Mouse (Mus musculus) brain, embryonic 18.5 days (tissue): Measurements from ENCODE around the gene Usp7.
A peak's percentile ranks its signal among the peaks of the same experiment; 100 is the strongest.

Experiments
- DNase-seq: peaks from one replicate; pipeline ENCODE4 v3.0.0-alpha.2; 2012; ENCODE audit warnings: low read depth, low spot score

The Usp7 gene

GRCm38 (mm10) chr16:8791949-8792557 is at the start of gene Usp7:
Usp7 (minus strand) TSS chr16:8792308.
- DNase-seq = no peak

GRCm38 (mm10) chr16:8840557-8840956 is 48.4 kb upstream of the Usp7 start:
- DNase-seq = no peak

DNA sequence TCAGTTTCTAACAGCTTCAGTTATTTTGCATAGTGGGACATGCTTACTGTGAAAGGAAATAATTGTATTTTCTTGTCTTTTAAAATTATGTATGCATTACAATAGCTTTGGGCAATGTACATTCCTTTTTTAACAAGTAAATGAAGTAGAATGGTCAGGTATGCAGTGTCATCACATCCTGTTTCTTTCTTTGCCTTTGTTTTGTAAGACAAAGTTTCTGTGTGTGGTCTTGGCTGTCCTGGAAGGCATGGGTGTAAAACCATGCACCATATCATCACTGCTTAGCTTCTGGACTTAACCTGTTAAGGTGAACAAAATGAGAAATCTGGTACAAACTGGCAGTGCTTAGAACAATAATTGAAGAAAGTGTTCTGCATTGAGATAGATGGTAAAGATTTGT is 46.8 kb upstream of the Usp7 start:
- no peak for DNase-seq

GRCm38 (mm10) chr16:8837595-8837994 is 45.5 kb upstream of the Usp7 start:
- DNase-seq = no peak

DNA sequence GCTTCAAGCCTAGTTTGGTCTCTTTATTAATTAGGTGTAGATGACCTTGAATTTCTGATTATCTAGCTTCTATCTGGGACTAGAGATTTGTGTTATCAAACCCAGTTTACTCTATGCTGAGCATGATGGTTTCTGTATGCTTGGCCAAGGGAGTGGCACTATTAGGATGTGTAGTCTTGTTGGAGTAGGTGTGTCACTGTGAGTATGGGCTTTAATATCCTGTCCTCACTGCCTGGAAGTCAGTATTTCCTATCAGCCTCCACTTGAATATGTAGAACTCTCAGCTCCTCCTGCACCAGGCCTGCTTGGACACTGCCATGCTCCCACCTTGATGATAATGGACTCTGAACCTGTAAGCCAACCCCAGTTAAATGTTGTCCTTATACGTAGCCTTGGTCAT is 44.8 kb upstream of the Usp7 start:
- DNase-seq = no peak

GRCm38 (mm10) chr16:8831241-8831640 is 39.1 kb upstream of the Usp7 start:
- no peak for DNase-seq

GRCm38 (mm10) chr16:8830431-8831211 is 38.5 kb upstream of the Usp7 start:
- DNase-seq = no peak

GRCm38 (mm10) chr16:8829564-8830359 is 37.7 kb upstream of the Usp7 start, which contains the start of gene 1810013L24Rik:
1810013L24Rik (plus strand) TSS chr16:8830100.
- peak; percentile 99 for DNase-seq

- DNase-seq = no peak
These were observed 36.8 kb upstream of the Usp7 start for GRCm38 (mm10) chr16:8828636-8829563.

DNA sequence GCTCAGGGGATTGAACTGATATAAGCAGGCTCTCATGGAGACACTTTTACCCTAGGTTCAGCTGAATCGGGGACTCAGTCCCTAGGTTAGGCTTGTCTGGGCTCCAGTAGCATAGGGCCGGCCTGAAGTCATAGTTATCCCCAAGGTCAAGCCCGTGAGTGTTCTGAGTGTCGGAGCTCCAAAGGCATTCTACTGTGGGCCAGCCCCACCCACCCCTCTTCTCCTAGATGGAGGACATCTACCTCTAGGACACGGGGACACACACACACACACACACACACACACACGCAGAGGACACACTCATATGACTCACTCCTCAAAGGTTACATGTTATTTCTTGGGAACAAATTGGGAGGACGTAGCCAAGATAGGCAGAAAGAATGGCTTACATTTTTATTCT is 35.3 kb upstream of the Usp7 start:
- no peak for DNase-seq

DNA sequence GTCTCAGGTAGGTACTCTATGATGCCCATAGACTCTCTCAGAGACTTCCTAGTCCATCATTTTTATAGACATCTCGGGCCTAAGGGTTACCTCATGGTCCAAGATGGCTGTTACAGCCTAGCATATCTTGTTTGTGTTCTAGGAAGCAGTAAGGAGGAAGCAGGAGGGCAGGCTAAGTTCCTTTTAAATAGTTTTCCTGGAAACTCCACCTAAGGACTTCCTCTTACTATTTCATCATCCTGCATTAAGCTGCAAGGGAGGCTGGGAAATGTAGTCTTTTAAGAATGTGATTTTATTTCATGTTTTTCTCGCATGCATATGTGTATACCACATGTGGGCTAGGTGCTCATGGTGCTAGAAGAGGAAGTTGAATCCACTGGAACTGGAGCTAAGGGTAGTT is 31.6 kb upstream of the Usp7 start:
- DNase-seq = no peak

GRCm38 (mm10) chr16:8822586-8822985 is 30.5 kb upstream of the Usp7 start:
- DNase-seq = no peak

DNA sequence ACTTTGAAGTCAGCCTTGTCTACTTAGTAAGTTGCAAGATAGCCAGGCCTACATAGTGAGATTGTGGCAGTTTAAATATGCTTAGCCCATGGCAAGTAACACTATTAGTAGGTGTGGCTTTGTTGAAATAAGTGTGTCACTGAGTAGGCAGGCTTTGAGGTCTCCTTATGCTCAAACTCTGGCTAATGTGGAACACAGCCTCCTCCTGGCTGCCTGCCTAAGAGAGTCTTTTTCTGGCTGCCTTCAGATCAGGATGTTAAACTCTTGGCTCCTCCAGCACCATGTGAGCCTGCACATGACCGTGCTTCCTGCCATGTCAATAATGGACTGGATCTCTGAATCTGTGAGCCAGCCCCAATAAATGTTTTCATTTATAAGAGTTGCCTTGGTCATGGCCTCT is 29.3 kb upstream of the Usp7 start:
- no peak for DNase-seq

GRCm38 (mm10) chr16:8817872-8818271 is 25.8 kb upstream of the Usp7 start:
- no peak for DNase-seq

GRCm38 (mm10) chr16:8810399-8811127 is 18.5 kb upstream of the Usp7 start:
- no peak for DNase-seq

DNA sequence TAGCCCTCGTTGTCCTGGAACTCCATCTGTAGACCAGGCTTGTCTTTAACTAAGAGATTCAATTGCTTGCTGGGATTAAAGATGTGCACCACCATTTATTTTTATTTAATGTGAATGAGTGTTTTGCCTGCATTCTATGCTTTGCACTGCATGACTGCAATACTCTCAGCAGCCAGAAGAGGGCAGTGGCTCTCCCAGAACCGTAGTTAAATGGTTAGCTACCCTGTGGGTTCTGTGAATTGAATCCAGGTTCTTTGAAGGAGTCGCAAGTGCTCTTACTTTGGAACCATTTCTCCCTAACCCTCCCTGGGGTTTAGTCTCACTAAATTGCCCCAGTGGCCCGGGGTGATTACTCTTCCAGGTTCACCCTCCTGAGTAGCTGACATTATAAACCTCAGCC is 14.6 kb upstream of the Usp7 start:
- no peak for DNase-seq

GRCm38 (mm10) chr16:8795906-8796305 is 3.8 kb upstream of the Usp7 start:
- DNase-seq = no peak

DNA sequence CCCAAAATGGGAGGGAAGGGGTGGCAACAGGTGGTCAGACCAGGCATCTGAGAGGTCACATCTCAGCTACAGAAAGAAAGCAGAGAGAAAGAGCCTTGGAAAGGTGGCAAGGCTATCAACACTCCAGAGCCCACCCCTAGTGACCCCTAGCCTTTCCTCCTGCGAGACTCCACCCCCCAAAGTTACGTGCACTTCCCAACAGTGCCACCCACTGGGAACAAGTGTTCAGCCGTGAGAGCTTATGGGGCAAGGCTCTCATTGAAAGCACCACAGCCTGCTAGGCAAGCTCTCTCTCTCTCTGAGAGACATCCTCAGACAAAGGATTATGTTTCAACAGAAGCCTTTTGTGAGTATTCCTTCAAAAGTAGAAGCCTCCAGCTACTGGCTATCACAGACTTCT is 2.8 kb upstream of the Usp7 start:
- no peak for DNase-seq

- DNase-seq = no peak
These were observed 1.2 kb downstream of the Usp7 start for GRCm38 (mm10) chr16:8790886-8791285.

- DNase-seq = no peak
These were observed 7.4 kb downstream of the Usp7 start for GRCm38 (mm10) chr16:8784753-8785152.
